Mouse (Mus musculus) frontal cortex, adult (tissue): ENCODE results near the gene Snx4.
"Not testable (repeated sequence)": the region's sequence is repeated elsewhere in the genome, so short reads cannot be mapped to it uniquely, and the experiment has no call there.

Experiments used
- ATAC-seq: cut with Nextera tagmentation; 2 replicates; pipeline ENCODE4 v1.9.2; 2017; ENCODE audit warnings: mild to moderate bottlenecking, moderate library complexity, mixed read lengths; ENCODE audit not compliant: low TSS enrichment

Snx4 gene

GRCm38 (mm10) chr16:33251194-33252051 lies at the start of gene Snx4:
TSS of gene Snx4 (plus strand) at chr16:33251442.
- ATAC-seq: peak; percentile 97

- no peak for ATAC-seq
Measured at GRCm38 (mm10) chr16:33210812-33211211, 40.4 kb upstream of the Snx4 start.

GRCm38 (mm10) chr16:33216313-33217003 lies 34.8 kb upstream of the Snx4 start:
- no peak for ATAC-seq

GRCm38 (mm10) chr16:33217553-33218085 lies 33.6 kb upstream of the Snx4 start:
- ATAC-seq: not testable (repeated sequence)

- ATAC-seq: no peak
Measured at GRCm38 (mm10) chr16:33222482-33222881, 28.8 kb upstream of the Snx4 start.

- no peak for ATAC-seq
Measured at GRCm38 (mm10) chr16:33224381-33224780, 26.9 kb upstream of the Snx4 start.

GRCm38 (mm10) chr16:33234128-33234527 lies 17.1 kb upstream of the Snx4 start:
- no peak for ATAC-seq

- ATAC-seq: no peak
Measured at GRCm38 (mm10) chr16:33236151-33236550, 15.1 kb upstream of the Snx4 start.

- no peak for ATAC-seq
Measured at GRCm38 (mm10) chr16:33239305-33239704, 11.9 kb upstream of the Snx4 start.

GRCm38 (mm10) chr16:33242046-33242445 lies 9.2 kb upstream of the Snx4 start:
- ATAC-seq: no peak

- ATAC-seq: no peak
Measured at GRCm38 (mm10) chr16:33244136-33244691, 7.0 kb upstream of the Snx4 start.

- ATAC-seq: no peak
Measured at GRCm38 (mm10) chr16:33244933-33245470, 6.2 kb upstream of the Snx4 start.

- no peak for ATAC-seq
Measured at GRCm38 (mm10) chr16:33246526-33246925, 4.7 kb upstream of the Snx4 start.

GRCm38 (mm10) chr16:33247006-33247405 lies 4.2 kb upstream of the Snx4 start:
- ATAC-seq: no peak

- ATAC-seq: no peak
Measured at GRCm38 (mm10) chr16:33250651-33251120, 556 bp upstream of the Snx4 start.

GRCm38 (mm10) chr16:33255601-33256000 lies 4.4 kb downstream of the Snx4 start:
- no peak for ATAC-seq

GRCm38 (mm10) chr16:33258530-33258929 lies 7.3 kb downstream of the Snx4 start:
- no peak for ATAC-seq

GRCm38 (mm10) chr16:33259824-33260223 lies 8.6 kb downstream of the Snx4 start:
- ATAC-seq: no peak

GRCm38 (mm10) chr16:33260825-33261224 lies 9.6 kb downstream of the Snx4 start:
- ATAC-seq: peak; percentile 85

GRCm38 (mm10) chr16:33261584-33262061 lies 10.4 kb downstream of the Snx4 start:
- no peak for ATAC-seq

- no peak for ATAC-seq
Measured at GRCm38 (mm10) chr16:33262096-33262495, 10.9 kb downstream of the Snx4 start.
